Comparison of ENCODE assay signal across 19 mouse cellular contexts in genomic region chr4:46844567-46844966, GRCm38 (mm10).
DNase-seq lines count a peak whose midpoint lies in the region; ATAC-seq and TF ChIP-seq lines count a peak whose summit lies in the region.
"Had no signal": no experiment of that assay in that cellular context is flagged by ENCODE, and none has a peak within 500 bp of the region (broad histone marks: within the 10 kb centered on the region; RNA-seq: fewer than 3 reads in every experiment).

No protein-coding gene starts in this region.

- no peaks in the 10 kb centered on the region for H3K27me3 ChIP-seq in hindbrain, embryonic 16.5 days (replicated peaks; ENCODE audit: control insufficient read depth, insufficient read depth, low read length)
- no peaks in the 10 kb centered on the region for H3K27me3 ChIP-seq in hindbrain, embryonic 13.5 days
- no peaks in the 10 kb centered on the region for H3K27me3 ChIP-seq in neural tube, embryonic 15.5 days (replicated peaks)
- H3K27me3 ChIP-seq: hindbrain, embryonic 12.5 days; intestine, embryonic 15.5 days had no signal

- H3K27ac ChIP-seq in hindbrain, embryonic 16.5 days (ENCODE audit: low read depth, low read length): peak overlapping the region; percentile 60; the same call in 1 of the 2 replicates
- no peak overlapping the region for H3K27ac ChIP-seq in hindbrain, embryonic 13.5 days
- peak overlapping the region; percentile 70 for H3K27ac ChIP-seq in left cerebral cortex, adult 2 months
- H3K27ac ChIP-seq in neural tube, embryonic 15.5 days (replicated peaks): 0 out of 2 replicates have a peak overlapping the region, but pooled peaks have one; percentile 19
- H3K27ac ChIP-seq: forebrain, embryonic 13.5 days; hindbrain, embryonic 12.5 days; intestine, embryonic 15.5 days had no signal

- H3K9me3 ChIP-seq in hindbrain, embryonic 16.5 days (ENCODE audit: control insufficient read depth, low read length): no peaks in the 10 kb centered on the region; the same call in 1 of the 2 replicates
- peaks cover 4% of the 10 kb centered on the region; the same call in 1 of the 2 replicates for H3K9me3 ChIP-seq in hindbrain, embryonic 13.5 days
- H3K9me3 ChIP-seq in neural tube, embryonic 15.5 days (replicated peaks): no peaks in the 10 kb centered on the region
- H3K9me3 ChIP-seq: hindbrain, embryonic 12.5 days; intestine, embryonic 15.5 days had no signal

- DNase-seq in cerebellum, adult 18-20 months: peak; percentile 47 to 56
- DNase-seq in cerebellum, adult 9-10 months: no peak
- no peak for DNase-seq in left cerebral cortex, adult 2 months (ENCODE audit: extremely low spot score in 1 of 2, low spot score in 2 of 2)
- no peak for DNase-seq in left cerebral cortex, adult 9 months (ENCODE audit: low spot score in 2 of 2)
- DNase-seq in neural tube, embryonic 10.5 days (ENCODE audit: extremely low spot score, low spot score): no peak
- DNase-seq: cerebellum, adult 11-12 months; cerebellum, postnatal 14 days; gastrocnemius, postnatal 14 days; heart, adult 11 months had no signal

- peaks cover 4% of the 10 kb centered on the region; the same call in 1 of the 2 replicates for H3K36me3 ChIP-seq in hindbrain, embryonic 16.5 days (ENCODE audit: control insufficient read depth, insufficient read depth, low read length)
- H3K36me3 ChIP-seq in hindbrain, embryonic 13.5 days: no peaks in the 10 kb centered on the region
- no peaks in the 10 kb centered on the region for H3K36me3 ChIP-seq in neural tube, embryonic 15.5 days
- H3K36me3 ChIP-seq: forebrain, embryonic 10.5 days; hindbrain, embryonic 12.5 days; intestine, embryonic 15.5 days had no signal

- H3K4me3 ChIP-seq in hindbrain, embryonic 16.5 days (ENCODE audit: low read length): no peak overlapping the region
- H3K4me3 ChIP-seq in hindbrain, embryonic 13.5 days: no peak overlapping the region
- no peak overlapping the region for H3K4me3 ChIP-seq in left cerebral cortex, adult 2 months
- no peak overlapping the region for H3K4me3 ChIP-seq in neural tube, embryonic 15.5 days (replicated peaks)
- H3K4me3 ChIP-seq: forebrain, embryonic 10.5 days; forebrain, embryonic 13.5 days; hindbrain, embryonic 12.5 days; intestine, embryonic 15.5 days had no signal

- peak; percentile 64; the same call in 1 of the 2 replicates for ATAC-seq in hindbrain, embryonic 16.5 days
- no peak for ATAC-seq in hindbrain, embryonic 13.5 days (ENCODE audit: low FRiP score)
- no peak for ATAC-seq in neural tube, embryonic 15.5 days (ENCODE audit: low FRiP score)
- ATAC-seq: activated CD4-positive, CD25-positive, alpha-beta regulatory T cell, adult 4 months; forebrain, embryonic 13.5 days; forebrain, embryonic 16.5 days; intestine, embryonic 15.5 days had no signal

- WGBS in hindbrain, embryonic 16.5 days: 77% methylated on average over 5 of the region's 5 CpGs
- 87% methylated on average over 5 of the region's 5 CpGs for WGBS in hindbrain, embryonic 13.5 days
- 74% methylated on average over 5 of the region's 5 CpGs for WGBS in neural tube, embryonic 15.5 days

- intact Hi-C loops in left cerebral cortex, adult 2 months (cut with DNase I): no loop called here

- no peaks in the 10 kb centered on the region for H3K4me1 ChIP-seq in hindbrain, embryonic 16.5 days (ENCODE audit: control insufficient read depth, insufficient read depth, low read depth, low read length)
- no peaks in the 10 kb centered on the region for H3K4me1 ChIP-seq in hindbrain, embryonic 13.5 days (replicated peaks)
- H3K4me1 ChIP-seq in neural tube, embryonic 15.5 days: no peaks in the 10 kb centered on the region
- H3K4me1 ChIP-seq: forebrain, embryonic 13.5 days; hindbrain, embryonic 12.5 days; intestine, embryonic 15.5 days had no signal

- no peak overlapping the region for H3K4me2 ChIP-seq in hindbrain, embryonic 16.5 days (ENCODE audit: low read length)
- H3K4me2 ChIP-seq in hindbrain, embryonic 13.5 days: no peak overlapping the region
- no peak overlapping the region for H3K4me2 ChIP-seq in neural tube, embryonic 15.5 days
- H3K4me2 ChIP-seq: forebrain, embryonic 13.5 days; heart, embryonic 11.5 days; hindbrain, embryonic 12.5 days; intestine, embryonic 15.5 days had no signal

- no peak for TF ChIP-seq CTCF in left cerebral cortex, adult 2 months (IDR thresholded peaks at IDR 0.05)

- H3K9ac ChIP-seq in hindbrain, embryonic 16.5 days (ENCODE audit: low read depth, low read length): no peak overlapping the region
- H3K9ac ChIP-seq in hindbrain, embryonic 13.5 days: no peak overlapping the region
- no peak overlapping the region for H3K9ac ChIP-seq in neural tube, embryonic 15.5 days (replicated peaks)
- H3K9ac ChIP-seq: forebrain, embryonic 13.5 days; hindbrain, embryonic 12.5 days; intestine, embryonic 15.5 days had no signal

Comparison
In these comparisons a context has a peak if more than half of its experiments do, and no peak if none do; other contexts are left out.
1. DNase-seq: peak in cerebellum, adult 18-20 months (2 of 2); none in cerebellum, adult 9-10 months (single experiment), left cerebral cortex, adult 2 months (0 of 2), left cerebral cortex, adult 9 months (0 of 2) and neural tube, embryonic 10.5 days (single experiment).